Mouse (Mus musculus) kidney, adult 2 months (tissue): ENCODE results near the gene Grin2d.

ENCODE experiments used
- CTCF ChIP-seq: fragments of 200-500 bp; conservative IDR thresholded peaks from 2 replicates; pipeline ENCODE4 v1.5.1; 2011; ENCODE audit warnings: low read depth, mild to moderate bottlenecking, control low read depth, low read length, moderate library complexity, mixed read lengths; ENCODE audit not compliant: insufficient read depth, insufficient read length
- POLR2A ChIP-seq: fragments of 200-500 bp; IDR thresholded peaks from one replicate; pipeline ENCODE4 v1.6.1; 2011; ENCODE audit warnings: low read depth, low read length, control low read depth

GRCm38 (mm10) chr7:45824598-45824997 is 53.6 kb downstream of the Grin2d start, which contains the start of gene Kcnj14:
- TF ChIP-seq POLR2A = no peak
- no peak for TF ChIP-seq CTCF
